Mouse (Mus musculus) embryo, embryonic 10.5 days (tissue): ENCODE measurements around the gene Hist1h2ah.
"Not testable (repeated sequence)": the region's sequence is repeated elsewhere in the genome, so short reads cannot be mapped to it uniquely, and the experiment has no call there.

Source experiments
- DNase-seq: peaks from one replicate; pipeline ENCODE4 v3.0.0-alpha.2; 2015; ENCODE audit warnings: low spot score

The Hist1h2ah gene

DNA sequence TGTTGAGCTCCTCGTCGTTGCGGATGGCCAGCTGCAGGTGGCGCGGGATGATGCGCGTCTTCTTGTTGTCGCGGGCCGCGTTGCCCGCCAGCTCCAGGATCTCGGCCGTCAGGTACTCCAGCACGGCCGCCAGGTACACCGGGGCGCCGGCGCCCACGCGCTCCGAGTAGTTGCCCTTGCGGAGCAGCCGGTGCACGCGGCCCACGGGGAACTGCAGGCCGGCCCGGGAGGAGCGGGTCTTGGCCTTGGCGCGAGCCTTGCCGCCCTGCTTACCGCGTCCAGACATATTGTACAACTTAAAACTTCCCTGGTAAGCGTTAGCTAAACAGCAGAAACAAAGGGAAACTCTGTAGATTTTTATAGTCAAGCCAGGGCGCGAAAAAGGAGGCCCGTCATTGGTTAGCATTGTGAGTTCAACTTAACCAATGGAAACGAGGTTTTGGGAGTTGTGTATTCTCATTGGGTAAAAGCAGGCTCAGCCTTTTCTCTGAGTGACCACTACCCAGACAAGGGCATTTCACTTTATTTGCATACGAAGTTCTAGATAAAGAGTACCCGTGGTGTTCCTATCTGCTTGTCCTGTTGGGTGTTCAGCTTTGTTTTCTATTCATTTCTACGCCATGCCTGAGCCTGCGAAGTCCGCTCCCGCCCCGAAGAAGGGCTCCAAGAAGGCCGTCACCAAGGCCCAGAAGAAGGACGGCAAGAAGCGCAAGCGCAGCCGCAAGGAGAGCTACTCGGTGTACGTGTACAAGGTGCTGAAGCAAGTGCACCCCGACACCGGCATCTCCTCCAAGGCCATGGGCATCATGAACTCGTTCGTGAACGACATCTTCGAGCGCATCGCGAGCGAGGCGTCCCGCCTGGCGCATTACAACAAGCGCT lies at the start of gene Hist1h2ah, which contains the start of gene Hist1h2bk:
Gene Hist1h2ah, minus strand, starts transcription at position 302 of the 882 bp plus-strand sequence.
Gene Hist1h2bk, plus strand, starts transcription at position 604 of the 882 bp plus-strand sequence.
- peak; percentile 99 for DNase-seq

- DNase-seq = not testable (repeated sequence)
Observed at GRCm38 (mm10) chr13:22084140-22084539, 48.8 kb upstream of the Hist1h2ah start, which contains the start of gene Vmn1r188. TSS of gene Vmn1r188 (plus strand) at chr13:22084440.

DNA sequence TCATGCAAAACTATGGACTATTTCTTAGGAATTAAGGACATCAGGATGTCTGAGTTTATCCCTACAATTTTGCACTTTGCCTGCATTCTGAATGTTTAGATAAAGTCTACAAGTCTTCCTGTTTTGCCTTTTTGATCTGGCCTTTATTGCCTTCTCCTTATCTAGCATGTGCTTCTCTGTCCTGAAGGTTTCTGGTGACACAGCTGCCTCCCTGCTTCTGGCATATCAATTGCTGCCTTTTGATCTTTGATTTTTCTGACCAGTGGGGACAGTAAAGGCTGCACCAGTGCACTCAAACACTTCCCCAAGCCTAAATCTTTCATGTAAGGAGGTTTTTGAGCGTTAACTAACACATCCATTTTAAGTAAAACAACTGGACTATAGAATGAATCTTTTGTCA lies 28.1 kb upstream of the Hist1h2ah start:
- DNase-seq = no peak

DNA sequence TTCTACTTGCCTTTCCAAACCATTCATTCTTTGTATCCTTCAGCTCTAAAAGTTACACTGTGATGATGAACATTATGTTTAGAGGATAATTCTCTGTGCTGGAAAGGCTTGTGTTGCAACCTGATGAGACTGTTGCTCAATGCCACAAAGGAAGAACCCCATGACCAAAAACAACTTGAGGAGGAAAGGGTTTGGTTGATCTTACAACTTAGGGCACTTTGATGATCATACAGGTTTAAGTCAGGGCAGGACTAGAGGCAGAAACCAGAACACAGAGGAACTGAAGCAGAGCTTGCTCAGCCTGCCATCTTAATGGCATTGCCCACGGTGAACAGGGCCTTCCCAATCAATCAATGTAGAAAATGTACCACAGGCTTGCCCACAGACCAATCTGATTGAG lies 26.1 kb upstream of the Hist1h2ah start:
- no peak for DNase-seq

GRCm38 (mm10) chr13:22053754-22054153 lies 18.4 kb upstream of the Hist1h2ah start:
- DNase-seq = no peak

DNA sequence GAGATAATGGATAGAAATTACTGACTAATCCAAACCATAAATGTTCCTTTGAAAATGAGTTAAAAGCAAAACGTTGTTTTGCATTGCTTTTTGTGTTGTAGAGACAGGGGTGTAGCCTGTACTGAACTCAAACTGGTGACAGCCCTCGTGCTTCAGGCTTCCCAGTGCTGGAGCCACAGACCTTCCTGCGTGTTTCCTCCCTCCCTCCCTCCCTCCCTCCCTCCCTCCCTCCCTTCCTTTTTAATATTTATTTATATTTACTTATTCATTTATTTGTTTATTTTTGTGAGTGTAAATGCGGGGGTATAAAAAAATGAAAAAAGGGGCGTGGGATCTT lies 16.1 kb upstream of the Hist1h2ah start:
- DNase-seq = no peak

- DNase-seq = peak; percentile 96
Observed at GRCm38 (mm10) chr13:22050591-22051522, 15.5 kb upstream of the Hist1h2ah start.

- DNase-seq = peak; percentile 94
Observed at GRCm38 (mm10) chr13:22049737-22050440, 14.5 kb upstream of the Hist1h2ah start.

GRCm38 (mm10) chr13:22049041-22049440 lies 13.7 kb upstream of the Hist1h2ah start:
- no peak for DNase-seq

- DNase-seq = no peak
Observed at GRCm38 (mm10) chr13:22045311-22045710, 9.9 kb upstream of the Hist1h2ah start.

- DNase-seq = no peak
Observed at GRCm38 (mm10) chr13:22044432-22045155, 9.2 kb upstream of the Hist1h2ah start.

GRCm38 (mm10) chr13:22043503-22044431 lies 8.4 kb upstream of the Hist1h2ah start:
- peak; percentile 92 for DNase-seq

- peak; percentile 99 for DNase-seq
Observed at GRCm38 (mm10) chr13:22042568-22043502, 7.5 kb upstream of the Hist1h2ah start, which contains the start of the genes Hist1h2ag and Hist1h2bj. TSS of gene Hist1h2ag (minus strand) at chr13:22042944. TSS of gene Hist1h2bj (plus strand) at chr13:22043214.

DNA sequence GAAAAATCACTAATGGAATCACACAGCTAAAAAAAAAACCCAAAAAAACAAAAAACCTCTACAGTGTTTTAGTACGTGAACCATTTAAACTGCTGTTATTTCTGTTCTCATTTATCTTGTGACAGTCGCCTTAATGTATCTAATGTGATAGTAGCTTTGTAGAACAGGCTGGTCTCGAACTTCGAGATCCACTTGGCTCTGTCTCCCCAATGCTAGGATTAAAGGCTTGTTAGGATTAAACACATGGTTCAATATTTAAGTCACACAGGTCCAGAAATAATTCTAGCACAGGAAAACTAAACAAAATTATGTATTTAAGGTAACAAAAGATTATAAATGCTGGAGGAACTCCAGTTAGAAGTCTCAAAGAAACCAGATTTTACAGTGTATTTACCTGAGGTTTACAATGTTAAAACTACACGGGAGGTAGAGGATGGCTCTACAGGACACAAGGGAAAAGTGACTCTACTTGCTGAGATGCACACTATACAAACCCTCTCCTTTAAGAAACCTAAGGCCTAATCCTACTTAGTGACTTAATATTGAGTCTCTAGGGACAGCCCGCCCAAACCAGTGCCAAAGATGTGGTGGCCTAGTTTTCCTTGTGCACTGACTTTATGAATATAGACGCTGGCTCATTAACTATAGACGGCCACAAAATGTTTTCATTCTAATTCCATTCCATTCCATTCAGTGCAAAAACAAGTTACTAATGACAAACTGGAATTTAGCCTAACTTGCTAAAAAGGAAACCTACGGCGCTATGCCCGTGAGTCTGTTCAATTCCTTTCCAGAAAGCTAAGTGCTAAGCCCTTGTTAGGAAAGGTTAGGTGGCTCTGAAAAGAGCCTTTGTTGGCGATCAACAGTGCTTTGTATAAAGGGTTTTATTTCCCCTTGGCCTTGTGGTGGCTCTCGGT lies 6.5 kb upstream of the Hist1h2ah start:
- DNase-seq = peak; percentile 81

DNA sequence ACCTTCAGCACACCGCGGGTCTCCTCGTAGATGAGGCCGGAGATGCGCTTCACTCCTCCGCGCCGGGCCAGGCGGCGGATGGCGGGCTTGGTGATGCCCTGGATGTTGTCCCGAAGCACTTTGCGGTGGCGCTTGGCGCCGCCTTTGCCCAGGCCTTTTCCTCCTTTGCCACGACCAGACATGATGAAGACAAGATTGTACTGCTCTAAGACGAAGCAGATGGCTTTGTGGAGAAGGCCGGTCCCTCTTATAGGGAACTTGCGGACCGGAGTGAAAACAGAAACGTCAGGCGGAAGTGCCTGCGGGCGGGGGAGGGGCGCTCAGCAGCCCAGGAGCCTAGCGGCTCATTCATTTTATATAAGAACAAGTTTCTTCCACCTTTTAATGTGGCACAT lies 5.8 kb upstream of the Hist1h2ah start, which contains the start of gene Hist1h4i:
Gene Hist1h4i, minus strand, starts transcription at position 221 of the 395 bp plus-strand sequence.
- DNase-seq = peak; percentile 97

- DNase-seq = peak; percentile 82
Observed at GRCm38 (mm10) chr13:22040464-22041141, 5.2 kb upstream of the Hist1h2ah start.

GRCm38 (mm10) chr13:22039951-22040463 lies 4.6 kb upstream of the Hist1h2ah start:
- no peak for DNase-seq
